Mouse (Mus musculus): ENCODE measurements around the gene Slc9a3r1.

DNA sequence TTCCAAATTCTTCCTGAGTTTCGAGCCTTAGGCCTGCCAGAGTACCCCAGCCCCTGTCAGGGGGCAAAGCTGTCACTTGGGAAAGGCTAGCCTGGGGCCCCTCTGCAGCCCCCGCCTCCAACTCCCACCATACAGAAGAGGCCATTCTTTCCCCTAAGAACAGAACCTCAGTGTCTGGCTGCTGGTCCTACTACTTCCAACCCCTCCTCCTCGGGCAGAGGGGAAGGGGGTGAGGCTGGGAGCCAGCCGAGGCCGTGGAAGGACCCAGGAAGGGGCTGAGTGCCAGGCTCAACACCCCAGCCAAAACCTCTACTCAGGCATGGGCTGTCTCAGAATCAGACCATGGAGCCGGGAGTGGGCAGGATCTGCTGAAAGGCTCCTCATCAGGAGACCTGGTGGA lies 16.1 kb downstream of the Slc9a3r1 start:
- no peak for TF ChIP-seq CTCF (IDR thresholded peaks at IDR 0.05; ENCODE audit: insufficient read depth, low read depth, low read length)
- no peak for TF ChIP-seq POLR2A (IDR thresholded peaks at IDR 0.05; ENCODE audit: insufficient read depth, low read depth, low read length)
